Mouse (Mus musculus): ENCODE results near the gene Olfr389. TPM values are rescaled to one million over a fixed set of nuclear protein-coding genes. Genes with fewer than 3 reads are reported as not detected.

Olfr389 gene
- polyA plus RNA-seq (2015; fragmentation: Nextera tagmentation; extraction: Ambion mirVana) = not detected in 2 replicates

GRCm38 (mm10) chr11:73780613-73781012, at the start of gene Olfr389:
Gene Olfr389, minus strand, starts transcription at chr11:73780713.
- Histone ChIP-seq H3K4me2 (no peak within 1 kb of the TSS), H3K4me3 (no peak within 1 kb of the TSS), H3K9ac (no peak within 1 kb of the TSS), H3K9me3 (no peaks in the 10 kb centered on the region), H3K27me3 (replicated peaks) (no peaks in the 10 kb centered on the region), H3K27ac (no peak within 1 kb of the TSS), H3K36me3 (replicated peaks) (no peaks in the 10 kb centered on the region), H3K4me1 (no peaks in the 10 kb centered on the region)
- ATAC-seq (replicated peaks) = no peak
- 83% methylated on average over 1 of the region's 1 CpGs for WGBS

GRCm38 (mm10) chr11:73816949-73817348, 36.4 kb upstream of the Olfr389 start, which contains the start of gene Olfr392:
Gene Olfr392, minus strand, starts transcription at chr11:73817049.
- H3K9me3 ChIP-seq = 0 out of 2 replicates have a peak, but pooled peaks cover 5% of the 10 kb centered on the region
- 94% methylated on average over 1 of the region's 1 CpGs for WGBS
- no peak within 1 kb of the TSS for H3K27ac ChIP-seq
- no peak within 1 kb of the TSS for H3K9ac ChIP-seq
- H3K36me3 ChIP-seq (replicated peaks) = no peaks in the 10 kb centered on the region
- H3K4me1 ChIP-seq = no peaks in the 10 kb centered on the region
- no peak within 1 kb of the TSS for H3K4me3 ChIP-seq
- H3K4me2 ChIP-seq = no peak within 1 kb of the TSS
- no peak for ATAC-seq (replicated peaks)
- H3K27me3 ChIP-seq (replicated peaks) = no peaks in the 10 kb centered on the region

DNA sequence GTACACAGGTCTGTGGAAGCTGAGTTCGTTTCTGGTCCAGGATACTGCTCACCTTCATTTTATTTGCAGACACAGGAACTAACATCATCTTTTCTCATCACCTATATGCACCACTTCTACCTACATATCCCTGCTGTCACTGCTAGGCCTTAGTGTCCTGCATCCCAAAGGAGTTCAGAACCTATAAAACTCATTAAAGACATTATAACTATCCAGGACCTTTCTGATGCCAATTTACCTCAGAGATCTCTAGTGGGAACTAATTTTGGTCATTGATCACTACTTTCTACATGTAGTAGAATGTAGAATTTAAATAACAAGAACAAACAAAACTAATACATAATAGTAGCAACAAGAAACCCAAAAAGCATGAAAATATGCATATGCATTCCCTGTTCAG, 22.4 kb upstream of the Olfr389 start, which contains the start of gene Olfr391-ps:
Gene Olfr391-ps (minus strand): TSS at position 101 of the 400 bp plus-strand sequence.
- Histone ChIP-seq H3K27ac (no peak within 1 kb of the TSS), H3K27me3 (replicated peaks) (no peaks in the 10 kb centered on the region), H3K4me1 (no peaks in the 10 kb centered on the region), H3K4me3 (no peak within 1 kb of the TSS), H3K9me3 (0 out of 2 replicates have a peak, but pooled peaks cover 15% of the 10 kb centered on the region), H3K9ac (no peak within 1 kb of the TSS), H3K36me3 (replicated peaks) (no peaks in the 10 kb centered on the region), H3K4me2 (no peak within 1 kb of the TSS)
- no peak for ATAC-seq (replicated peaks)
- 30% methylated on average over 1 of the region's 1 CpGs for WGBS

DNA sequence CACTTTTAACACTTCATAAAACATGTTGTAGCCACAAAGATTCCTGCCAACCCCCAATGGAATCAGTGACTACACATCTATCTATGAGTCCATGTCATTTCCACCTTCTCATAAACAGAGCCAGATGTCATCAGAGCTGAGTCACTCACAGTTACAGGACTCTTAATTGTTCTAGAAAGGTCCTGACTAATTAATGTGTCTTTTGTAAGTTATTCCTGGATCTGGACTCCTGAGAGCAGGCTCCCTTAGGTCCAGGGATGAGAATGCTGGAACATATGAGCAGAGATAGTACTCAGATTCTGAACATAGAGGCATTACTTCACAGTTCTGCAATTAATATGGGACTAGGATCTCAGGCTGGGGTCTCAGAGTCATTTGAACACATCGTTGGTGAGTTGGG, 2.2 kb upstream of the Olfr389 start, which contains the start of gene Olfr390:
Gene Olfr390 (plus strand): TSS at position 301 of the 400 bp plus-strand sequence.
- H3K9me3 ChIP-seq = no peaks in the 10 kb centered on the region; the same call in 1 of the 2 replicates
- H3K4me1 ChIP-seq = no peaks in the 10 kb centered on the region
- WGBS = 67% methylated on average over 1 of the region's 1 CpGs
- H3K27ac ChIP-seq = no peak within 1 kb of the TSS
- no peak within 1 kb of the TSS for H3K4me2 ChIP-seq
- no peaks in the 10 kb centered on the region for H3K27me3 ChIP-seq (replicated peaks)
- ATAC-seq (replicated peaks) = no peak
- no peak within 1 kb of the TSS for H3K9ac ChIP-seq
- H3K4me3 ChIP-seq = no peak within 1 kb of the TSS
- no peaks in the 10 kb centered on the region for H3K36me3 ChIP-seq (replicated peaks)

- no peak for ATAC-seq (replicated peaks)
- Histone ChIP-seq H3K4me1 (no peaks in the 10 kb centered on the region), H3K4me3 (no peak overlapping the region), H3K4me2 (no peak overlapping the region), H3K36me3 (replicated peaks) (no peaks in the 10 kb centered on the region), H3K9ac (no peak overlapping the region), H3K27me3 (replicated peaks) (no peaks in the 10 kb centered on the region), H3K27ac (no peak overlapping the region), H3K9me3 (peaks cover 20% of the 10 kb centered on the region)
Measured at GRCm38 (mm10) chr11:73759115-73759514, 21.4 kb downstream of the Olfr389 start.

Other genes starting within 250 kb of the Olfr389 start
- not detected in 2 replicates for gene Olfr385, start 187.7 kb downstream of the Olfr389 start, polyA plus RNA-seq (2015; fragmentation: Nextera tagmentation; extraction: Ambion mirVana)
- gene Olfr384, start 182.1 kb downstream of the Olfr389 start, polyA plus RNA-seq (2015; fragmentation: Nextera tagmentation; extraction: Ambion mirVana) = not detected in 2 replicates
- gene Zfp735, start 91.9 kb downstream of the Olfr389 start, polyA plus RNA-seq (2015; fragmentation: Nextera tagmentation; extraction: Ambion mirVana) = not detected in 2 replicates
- gene Olfr390, start 2.3 kb upstream of the Olfr389 start, polyA plus RNA-seq (2015; fragmentation: Nextera tagmentation; extraction: Ambion mirVana) = not detected in 2 replicates
- not detected in 2 replicates for gene Olfr391-ps, start 22.3 kb upstream of the Olfr389 start, polyA plus RNA-seq (2015; fragmentation: Nextera tagmentation; extraction: Ambion mirVana)
- gene Olfr392, start 36.3 kb upstream of the Olfr389 start, polyA plus RNA-seq (2015; fragmentation: Nextera tagmentation; extraction: Ambion mirVana) = not detected in 2 replicates
- gene Olfr393, start 70.7 kb upstream of the Olfr389 start, polyA plus RNA-seq (2015; fragmentation: Nextera tagmentation; extraction: Ambion mirVana) = not detected in 2 replicates
- gene Olfr394, start 110.1 kb upstream of the Olfr389 start, polyA plus RNA-seq (2015; fragmentation: Nextera tagmentation; extraction: Ambion mirVana) = not detected in 2 replicates
- not detected in 2 replicates for gene Olfr395, start 128.6 kb upstream of the Olfr389 start, polyA plus RNA-seq (2015; fragmentation: Nextera tagmentation; extraction: Ambion mirVana)
- not detected in 2 replicates for gene Olfr23, start 156.0 kb upstream of the Olfr389 start, polyA plus RNA-seq (2015; fragmentation: Nextera tagmentation; extraction: Ambion mirVana)
- gene Olfr397, start 180.1 kb upstream of the Olfr389 start, polyA plus RNA-seq (2015; fragmentation: Nextera tagmentation; extraction: Ambion mirVana) = not detected in 2 replicates
- gene Olfr398, start 209.7 kb upstream of the Olfr389 start, polyA plus RNA-seq (2015; fragmentation: Nextera tagmentation; extraction: Ambion mirVana) = not detected in 2 replicates

Measured in midbrain, embryonic 15.5 days (tissue).